Mouse (Mus musculus): ENCODE data around the gene Higd1b. TPM values are rescaled to one million over a fixed set of nuclear protein-coding genes. Genes with fewer than 3 reads are reported as not detected.

Higd1b gene
- polyA plus RNA-seq (2012; rRNA removed), result not detected in 2 replicates

DNA sequence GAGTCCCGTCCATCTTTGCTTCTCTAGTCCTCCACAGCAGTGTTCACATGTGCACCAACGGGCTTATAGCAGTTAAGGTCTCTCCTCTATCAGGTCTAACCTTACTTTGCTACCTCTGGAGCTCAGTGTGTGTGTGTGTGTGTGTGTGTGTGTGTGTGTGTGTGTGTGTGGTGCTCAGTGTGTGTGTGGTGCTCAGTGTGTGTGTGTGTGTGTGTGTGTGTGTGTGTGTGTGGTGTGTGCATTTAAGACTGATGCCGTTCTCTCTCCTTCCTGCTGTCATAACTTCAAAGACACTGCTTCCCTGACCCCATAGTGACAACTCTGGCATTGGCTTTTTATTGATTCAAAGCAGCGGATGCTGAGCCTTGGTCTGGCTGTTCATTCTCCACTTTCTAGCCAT, at the start of gene Higd1b:
TSS of gene Higd1b (plus strand) at position 301 of the 400 bp plus-strand sequence.

DNA sequence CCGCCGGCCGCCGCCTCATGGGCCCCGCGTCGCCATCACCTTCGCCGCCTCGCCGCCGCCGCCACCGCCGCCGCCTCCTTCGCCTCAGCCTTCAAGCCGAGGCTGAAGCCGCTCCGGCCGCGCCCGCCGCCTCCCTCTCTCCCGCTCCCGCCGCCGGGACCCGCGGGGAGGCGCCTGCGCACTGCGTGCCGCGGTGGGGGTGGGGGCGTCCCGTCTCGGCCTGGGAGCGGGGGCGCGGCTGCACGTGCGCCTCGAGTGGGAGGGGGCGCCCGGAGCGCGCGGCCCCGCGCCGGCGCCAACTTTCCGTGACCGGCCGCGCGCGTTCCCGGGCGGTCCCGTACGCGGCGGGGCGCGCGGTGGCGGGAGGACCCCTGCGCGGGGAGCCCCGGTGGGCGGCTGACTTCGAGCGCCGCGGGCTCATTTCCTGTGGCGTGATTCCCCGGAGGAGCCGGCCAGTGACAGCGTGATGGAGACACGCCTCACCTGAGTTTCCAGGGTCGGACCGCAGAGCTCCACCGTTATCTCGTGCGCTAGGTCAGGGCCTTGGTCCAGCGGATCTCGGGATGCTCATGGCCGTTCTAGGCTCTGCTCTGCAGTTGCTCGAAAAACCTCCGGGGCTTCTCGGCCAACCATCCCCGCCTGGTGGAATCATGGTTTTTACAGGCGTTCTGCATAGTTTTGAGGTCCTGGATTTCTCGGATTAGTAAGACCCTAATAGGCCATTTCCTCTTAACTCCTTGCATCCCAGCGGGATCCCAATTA, 16.4 kb upstream of the Higd1b start, which contains the start of gene Gjc1:
TSS of gene Gjc1 (minus strand) at position 680 of the 762 bp plus-strand sequence.

GRCm38 (mm10) chr11:102880585-102881313, 45.1 kb downstream of the Higd1b start, which contains the start of the genes Eftud2 and Ccdc103:
Gene Eftud2 (minus strand): TSS chr11:102880985.
Gene Ccdc103 (plus strand): TSS chr11:102881204.

DNA sequence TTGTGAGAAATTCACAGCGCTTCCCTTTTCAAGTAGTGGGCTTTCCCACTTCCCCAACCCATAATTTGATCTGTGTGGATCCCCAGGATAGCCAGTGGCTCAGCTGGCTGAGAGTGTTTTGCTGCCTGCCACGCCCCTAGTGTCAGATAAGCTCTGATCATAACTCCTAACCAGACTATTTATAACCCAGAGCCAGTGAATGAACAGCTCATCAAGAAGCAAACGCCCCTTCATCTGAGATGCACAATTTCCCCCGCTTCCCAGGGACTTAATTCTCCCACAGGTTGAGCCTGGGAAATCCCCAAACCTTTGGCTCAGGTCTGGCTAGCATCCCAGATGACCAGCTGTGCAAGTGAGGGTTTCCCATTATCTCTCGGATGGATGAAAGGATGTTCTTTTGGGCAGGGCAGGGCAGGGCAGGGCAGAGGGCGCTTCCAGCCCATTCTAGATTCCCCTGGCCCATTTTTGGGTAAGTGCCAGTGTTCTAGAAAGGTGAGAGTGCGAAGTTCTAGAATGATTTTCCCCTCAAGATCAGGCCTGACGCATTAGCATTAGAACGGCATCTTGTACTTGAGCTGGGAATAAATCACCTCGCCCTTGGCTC, 49.1 kb downstream of the Higd1b start, which contains the start of gene Fam187a:
TSS of gene Fam187a (plus strand) at position 554 of the 604 bp plus-strand sequence.

Other genes starting within 250 kb of the Higd1b start
- 0.62 and 1.5 TPM in 2 replicates for gene Fzd2, start 231.5 kb upstream of the Higd1b start, polyA plus RNA-seq (2012; rRNA removed)
- 0.02 and 0.03 TPM in 2 replicates for gene Meioc, start 172.1 kb upstream of the Higd1b start, polyA plus RNA-seq (2012; rRNA removed)
- 8.0 and 8.1 TPM in 2 replicates for gene Ccdc43, start 138.1 kb upstream of the Higd1b start, polyA plus RNA-seq (2012; rRNA removed)
- gene Adam11, start 74.4 kb upstream of the Higd1b start, polyA plus RNA-seq (2012; rRNA removed), result 0.25 TPM in 2 replicates
- gene Gjc1, start 16.1 kb upstream of the Higd1b start, polyA plus RNA-seq (2012; rRNA removed), result 1.6 and 1.9 TPM in 2 replicates
- 47.1 and 52.6 TPM in 2 replicates for gene Eftud2, start 45.1 kb downstream of the Higd1b start, polyA plus RNA-seq (2012; rRNA removed)
- 0.35 and 0.71 TPM in 2 replicates for gene Ccdc103, start 45.4 kb downstream of the Higd1b start, polyA plus RNA-seq (2012; rRNA removed)
- 0.01 TPM in 1 of 2 replicates, not detected in the other for gene Fam187a, start 49.3 kb downstream of the Higd1b start, polyA plus RNA-seq (2012; rRNA removed)
- gene Gfap, start 65.1 kb downstream of the Higd1b start, polyA plus RNA-seq (2012; rRNA removed), result 12.3 and 14.0 TPM in 2 replicates
- gene Kif18b, start 89.3 kb downstream of the Higd1b start, polyA plus RNA-seq (2012; rRNA removed), result 18.8 and 19.6 TPM in 2 replicates
- gene C1ql1, start 110.8 kb downstream of the Higd1b start, polyA plus RNA-seq (2012; rRNA removed), result 0.09 and 0.14 TPM in 2 replicates
- 19.7 and 25.3 TPM in 2 replicates for gene Nmt1, start 192.3 kb downstream of the Higd1b start, polyA plus RNA-seq (2012; rRNA removed)
- gene Dcakd, start 192.5 kb downstream of the Higd1b start, polyA plus RNA-seq (2012; rRNA removed), result 23.4 and 26.8 TPM in 2 replicates

Data from liver, embryonic 14 days (tissue).